Mouse (Mus musculus): ENCODE measurements at regions not wholly inside any gene's neighbourhood (a gene's known extent, or its start where the extent isn't known, plus 50 kb on each side); places are given as distances from the start of the nearest gene placed in this dataset.
A peak's percentile ranks its signal among the peaks of the same experiment; 100 is the strongest.
"Not testable (repeated sequence)": the region's sequence is repeated elsewhere in the genome, so short reads cannot be mapped to it uniquely, and the experiment has no call there.

- DNase-seq (ENCODE audit: low spot score in 2 of 2), result no peak
These were observed 50.7 kb upstream of the Wdr26 start for GRCm38 (mm10) chr1:181262496-181262895.

- no peak for DNase-seq (ENCODE audit: low spot score in 2 of 2)
These were observed 51.4 kb upstream of the Wdr26 start for GRCm38 (mm10) chr1:181263216-181263615.

- DNase-seq (ENCODE audit: low spot score in 2 of 2), result not testable (repeated sequence)
These were observed 58.7 kb upstream of the Wdr26 start for GRCm38 (mm10) chr1:181270469-181270868.

GRCm38 (mm10) chr1:181271164-181271563 lies 59.4 kb upstream of the Wdr26 start:
- no peak for DNase-seq (ENCODE audit: low spot score in 2 of 2)

GRCm38 (mm10) chr1:181271821-181272220 lies 60.0 kb upstream of the Wdr26 start:
- DNase-seq (ENCODE audit: low spot score in 2 of 2), result no peak

- peak; percentile 42 to 67 for DNase-seq (ENCODE audit: low spot score in 2 of 2)
These were observed 61.0 kb upstream of the Wdr26 start for GRCm38 (mm10) chr1:181272622-181273296.

- DNase-seq (ENCODE audit: low spot score in 2 of 2), result no peak
These were observed 61.9 kb upstream of the Wdr26 start for GRCm38 (mm10) chr1:181273540-181274204.

- DNase-seq (ENCODE audit: low spot score in 2 of 2), result no peak
These were observed 69.0 kb upstream of the Wdr26 start for GRCm38 (mm10) chr1:181280826-181281225.

- DNase-seq (ENCODE audit: low spot score in 2 of 2), result not testable (repeated sequence)
These were observed 69.4 kb upstream of the Cnih3 start for GRCm38 (mm10) chr1:181282986-181283385.

GRCm38 (mm10) chr1:181283539-181283938 lies 68.9 kb upstream of the Cnih3 start:
- DNase-seq (ENCODE audit: low spot score in 2 of 2), result not testable (repeated sequence)

GRCm38 (mm10) chr1:181284301-181285197 lies 67.9 kb upstream of the Cnih3 start:
- no peak for DNase-seq (ENCODE audit: low spot score in 2 of 2)

- no peak for DNase-seq (ENCODE audit: low spot score in 2 of 2)
These were observed 66.8 kb upstream of the Cnih3 start for GRCm38 (mm10) chr1:181285600-181285999.

- no peak for DNase-seq (ENCODE audit: low spot score in 2 of 2)
These were observed 66.3 kb upstream of the Cnih3 start for GRCm38 (mm10) chr1:181286146-181286545.

- no peak for DNase-seq (ENCODE audit: low spot score in 2 of 2)
These were observed 65.3 kb upstream of the Cnih3 start for GRCm38 (mm10) chr1:181287166-181287565.

- DNase-seq (ENCODE audit: low spot score in 2 of 2), result no peak
These were observed 62.9 kb upstream of the Cnih3 start for GRCm38 (mm10) chr1:181289385-181290035.

- DNase-seq (ENCODE audit: low spot score in 2 of 2), result no peak
These were observed 61.2 kb upstream of the Cnih3 start for GRCm38 (mm10) chr1:181291202-181291601.

GRCm38 (mm10) chr1:181291966-181292365 lies 60.5 kb upstream of the Cnih3 start:
- no peak for DNase-seq (ENCODE audit: low spot score in 2 of 2)

- no peak for DNase-seq (ENCODE audit: low spot score in 2 of 2)
These were observed 59.2 kb upstream of the Cnih3 start for GRCm38 (mm10) chr1:181293079-181293865.

GRCm38 (mm10) chr1:181295651-181296050 lies 56.8 kb upstream of the Cnih3 start:
- DNase-seq (ENCODE audit: low spot score in 2 of 2), result no peak

GRCm38 (mm10) chr1:181298063-181298462 lies 54.4 kb upstream of the Cnih3 start:
- DNase-seq (ENCODE audit: low spot score in 2 of 2), result no peak

All from left cerebral cortex, adult 8-10 months (tissue).